Mouse (Mus musculus) limb, embryonic 14.5 days (tissue): ENCODE results near the gene Zbtb38. TPM values are rescaled to one million over a fixed set of nuclear protein-coding genes. Genes with fewer than 3 reads are reported as not detected.
A peak's percentile ranks its signal among the peaks of the same experiment; 100 is the strongest.

ENCODE experiments used
- ATAC-seq: fragments of 200-750 bp; cut with Nextera tagmentation; 2 replicates; pipeline ENCODE4 v1.8.0; 2017; ENCODE audit warnings: low read depth, moderate number of reproducible peaks, moderate TSS enrichment; ENCODE audit not compliant: low FRiP score
- DNase-seq: peaks from one replicate; pipeline ENCODE4 v3.0.0-alpha.2; 2015; ENCODE audit warnings: low spot score
- H3K27ac ChIP-seq: fragments of 300-500 bp; sonication (generic); replicated peaks from 2 replicates; pipeline ENCODE4 v1.5.1; 2014; ENCODE audit warnings: low read depth, mild to moderate bottlenecking, low read length, moderate library complexity, mixed read lengths
- H3K27me3 ChIP-seq: fragments of 300-500 bp; sonication (generic); 2 replicates; pipeline ENCODE4 v1.6.1; 2014; ENCODE audit warnings: low read length, mixed read lengths; ENCODE audit not compliant: control insufficient read depth, insufficient read depth
- H3K36me3 ChIP-seq: fragments of 300-500 bp; sonication (generic); 2 replicates; pipeline ENCODE4 v1.6.1; 2014; ENCODE audit warnings: mild to moderate bottlenecking, low read length, moderate library complexity, mixed read lengths; ENCODE audit not compliant: control insufficient read depth, insufficient read depth
- H3K4me1 ChIP-seq: fragments of 300-500 bp; sonication (generic); 2 replicates; pipeline ENCODE4 v1.6.1; 2014; ENCODE audit warnings: antibody characterized with exemption, low read length, mixed read lengths; ENCODE audit not compliant: control insufficient read depth, insufficient read depth
- H3K4me2 ChIP-seq: fragments of 300-500 bp; sonication (generic); replicated peaks from 2 replicates; pipeline ENCODE4 v1.6.1; 2014; ENCODE audit warnings: low read depth, mild to moderate bottlenecking, low read length, moderate library complexity; ENCODE audit not compliant: severe bottlenecking
- H3K4me3 ChIP-seq: fragments of 300-500 bp; sonication (generic); replicated peaks from 2 replicates; pipeline ENCODE4 v1.5.1; 2014; ENCODE audit warnings: low read length
- H3K9ac ChIP-seq: fragments of 300-500 bp; sonication (generic); 2 replicates; pipeline ENCODE4 v1.6.1; 2014; ENCODE audit warnings: mild to moderate bottlenecking, low read depth, low read length, moderate library complexity; ENCODE audit not compliant: severe bottlenecking
- H3K9me3 ChIP-seq: fragments of 300-500 bp; sonication (generic); 2 replicates; pipeline ENCODE4 v1.6.1; 2016; ENCODE audit warnings: low read length; ENCODE audit not compliant: control insufficient read depth
- POLR2A ChIP-seq: fragments of 200-500 bp; IDR thresholded peaks from 2 replicates; pipeline ENCODE4 v1.8.0; 2012; ENCODE audit warnings: inconsistent platforms, mild to moderate bottlenecking, moderate library complexity, borderline replicate concordance; ENCODE audit not compliant: insufficient read depth, insufficient read length; ENCODE audit errors: extremely low read depth
- WGBS: fragments of 180-500 bp; shearing (Covaris S2); extraction: QIAGEN DNeasy Blood & Tissue Kit; methylation state at CpG from one replicate; pipeline ENCODE4 v1.1.7; 2014; 5-methylcytosine and 5-hydroxymethylcytosine counted together
- polyA plus RNA-seq, 2 experiments: library from polyadenylated mRNA; depleted of rRNA in 1 of 2; stranded (reverse) in 1 of 2; unstranded in 1 of 2; fragments of >200 nt; fragmentation: Nextera tagmentation in 1 of 2; extraction: Ambion mirVana in 1 of 2; gene quantifications; 2 replicates each; pipeline versions ENCODE4 v1.2.1 to v1.2.3; 2012 to 2014

Gene Zbtb38
- polyA plus RNA-seq, 2 experiments, result 2.8 to 14.9 TPM

DNA sequence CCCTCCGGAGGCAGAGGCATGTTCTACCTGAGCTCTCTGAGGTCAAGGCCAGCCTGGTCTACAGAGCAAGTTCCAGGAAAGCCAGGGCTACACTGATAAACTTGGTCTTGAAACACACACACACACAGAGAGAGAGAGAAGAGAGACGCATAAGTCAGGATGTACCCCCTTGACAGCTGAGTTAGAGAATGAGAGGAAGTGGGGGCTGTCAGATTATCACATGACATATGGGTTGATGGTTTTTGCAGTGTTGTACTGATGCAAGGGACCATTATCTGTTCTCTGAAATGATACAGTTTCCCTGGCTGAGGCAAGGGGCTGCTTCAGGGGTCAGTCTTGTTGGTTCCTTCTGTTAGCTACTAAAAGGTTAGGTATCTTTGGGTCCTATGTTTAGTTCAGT lies 7.7 kb downstream of the Zbtb38 start:
- no peak for ATAC-seq
- DNase-seq, result no peak
- Histone ChIP-seq H3K27me3 (no peaks in the 10 kb centered on the region), H3K9ac (no peak overlapping the region), H3K4me3 (no peak overlapping the region), H3K4me2 (no peak overlapping the region), H3K36me3 (no peaks in the 10 kb centered on the region), H3K4me1 (peaks cover 6% of the 10 kb centered on the region), H3K9me3 (no peaks in the 10 kb centered on the region), H3K27ac (no peak overlapping the region)
- WGBS, result 87% methylated on average over 2 of the region's 2 CpGs
- no peak for TF ChIP-seq POLR2A

- no peaks in the 10 kb centered on the region for H3K27me3 ChIP-seq
- DNase-seq, result no peak
- no peak overlapping the region for H3K27ac ChIP-seq
These were observed 11.1 kb downstream of the Zbtb38 start for GRCm38 (mm10) chr9:96741365-96742085.

DNA sequence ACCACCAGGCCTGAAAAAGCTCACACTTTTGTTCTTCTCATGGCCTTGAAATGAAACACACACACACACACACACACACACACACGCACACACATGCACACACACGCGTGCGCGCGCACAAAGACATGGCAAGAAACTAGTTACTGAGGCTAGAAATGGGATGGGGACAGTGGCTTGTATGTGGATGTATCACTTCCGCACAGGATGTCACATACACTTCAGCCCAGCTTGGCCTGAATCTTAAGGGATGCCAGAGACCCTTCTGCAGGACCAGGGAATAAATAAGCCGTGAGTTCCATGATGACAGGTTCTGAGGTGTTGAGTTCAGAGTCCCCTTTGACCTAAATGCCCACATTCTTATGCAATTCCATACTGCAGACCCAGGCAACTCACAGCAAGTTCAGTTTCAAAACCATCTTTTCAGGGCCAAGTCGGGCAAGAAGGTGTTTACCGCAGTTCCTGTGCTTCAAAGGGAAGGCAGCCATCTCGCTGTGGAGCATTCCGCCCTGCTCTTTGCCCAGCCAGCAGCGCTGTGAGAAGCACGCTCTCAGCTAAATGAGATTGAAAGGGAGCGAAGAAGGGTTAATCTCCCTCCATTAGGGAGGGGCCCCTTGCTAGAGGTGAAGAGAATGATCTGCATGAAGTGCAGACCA lies 11.8 kb downstream of the Zbtb38 start:
- no peak for DNase-seq
- Histone ChIP-seq H3K4me1 (peaks cover 8% of the 10 kb centered on the region), H3K27ac (no peak overlapping the region), H3K4me3 (no peak overlapping the region), H3K9me3 (no peaks in the 10 kb centered on the region), H3K4me2 (no peak overlapping the region), H3K9ac (no peak overlapping the region), H3K27me3 (no peaks in the 10 kb centered on the region), H3K36me3 (no peaks in the 10 kb centered on the region)
- 66% methylated on average over 15 of the region's 15 CpGs for WGBS
- ATAC-seq, result no peak
- TF ChIP-seq POLR2A, result no peak

More at GRCm38 (mm10) chr9:96741365-96742085, 11.1 kb downstream of the Zbtb38 start:
- no peaks in the 10 kb centered on the region for H3K9me3 ChIP-seq
- no peak for ATAC-seq
- no peak overlapping the region for H3K9ac ChIP-seq
- no peak for TF ChIP-seq POLR2A
- H3K4me3 ChIP-seq, result no peak overlapping the region
- H3K4me2 ChIP-seq, result no peak overlapping the region
- no peaks in the 10 kb centered on the region for H3K36me3 ChIP-seq
- H3K4me1 ChIP-seq, result peaks cover 8% of the 10 kb centered on the region
- WGBS, result 75% methylated on average over 17 of the region's 17 CpGs

- Histone ChIP-seq H3K4me3 (no peak overlapping the region), H3K9ac (no peak overlapping the region), H3K36me3 (no peaks in the 10 kb centered on the region), H3K4me2 (no peak overlapping the region), H3K9me3 (no peaks in the 10 kb centered on the region), H3K4me1 (peaks cover 8% of the 10 kb centered on the region), H3K27ac (peak overlapping the region; percentile 38; the same call in 1 of the 2 replicates), H3K27me3 (no peaks in the 10 kb centered on the region)
- DNase-seq, result no peak
- TF ChIP-seq POLR2A, result no peak
- WGBS, result 85% methylated on average over 22 of the region's 22 CpGs
- ATAC-seq, result no peak
These were observed 12.6 kb downstream of the Zbtb38 start for GRCm38 (mm10) chr9:96739808-96740711.

DNA sequence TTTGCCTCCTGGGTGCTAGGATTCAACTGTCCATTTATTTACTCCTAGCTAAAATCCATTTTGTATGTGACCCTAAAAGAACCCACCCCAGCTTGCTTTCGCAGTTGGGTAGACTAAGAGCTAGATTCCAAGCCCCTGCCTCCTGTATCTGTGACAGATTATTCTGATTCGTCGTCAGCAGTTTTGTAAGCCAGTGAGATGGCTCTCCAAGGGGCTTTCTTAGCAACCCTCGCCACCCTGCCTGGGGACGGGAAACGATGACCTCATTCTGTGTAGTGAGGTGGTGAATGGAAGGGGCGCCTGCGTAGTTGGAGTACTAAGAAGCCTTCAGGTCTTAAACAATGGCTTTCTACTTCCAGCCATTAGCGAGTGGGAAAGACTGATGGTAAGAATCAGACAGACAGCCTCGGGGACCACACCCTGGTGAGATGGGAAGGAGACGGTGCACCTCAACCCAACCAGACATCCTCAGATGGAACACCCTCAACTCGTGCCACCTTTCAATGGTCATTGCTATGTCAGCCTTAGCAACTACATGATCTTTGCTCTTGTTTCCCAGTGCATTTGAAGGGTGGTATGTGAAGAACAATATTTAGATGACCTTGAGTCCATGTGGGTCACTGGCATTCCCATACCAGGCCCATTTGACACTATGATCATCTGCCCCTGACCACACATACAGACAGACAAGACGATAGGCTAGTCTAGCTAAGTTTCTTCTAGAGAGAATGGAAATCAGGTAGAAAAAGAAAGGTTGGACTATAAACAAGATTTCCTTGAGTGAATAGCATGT lies 13.9 kb downstream of the Zbtb38 start:
- peaks cover 8% of the 10 kb centered on the region for H3K4me1 ChIP-seq
- ATAC-seq, result no peak
- H3K27ac ChIP-seq, result no peak overlapping the region
- no peak overlapping the region for H3K4me3 ChIP-seq
- no peak for DNase-seq
- H3K27me3 ChIP-seq, result no peaks in the 10 kb centered on the region
- H3K9ac ChIP-seq, result no peak overlapping the region
- TF ChIP-seq POLR2A, result no peak
- H3K36me3 ChIP-seq, result no peaks in the 10 kb centered on the region
- WGBS, result 84% methylated on average over 13 of the region's 13 CpGs
- no peaks in the 10 kb centered on the region for H3K9me3 ChIP-seq
- no peak overlapping the region for H3K4me2 ChIP-seq
